Mouse (Mus musculus) hindbrain, embryonic 12.5 days (tissue): ENCODE measurements around the gene Ptpn13. TPM values are rescaled to one million over a fixed set of nuclear protein-coding genes. Genes with fewer than 3 reads are reported as not detected.

Experiments
- ATAC-seq: fragments of 200-750 bp; cut with Nextera tagmentation; 2 replicates; pipeline ENCODE4 v1.8.0; 2017; ENCODE audit warnings: moderate TSS enrichment; ENCODE audit not compliant: low FRiP score
- H3K27ac ChIP-seq: fragments of 300-500 bp; sonication (generic); 2 replicates; pipeline ENCODE4 v1.5.1; 2016; ENCODE audit warnings: mild to moderate bottlenecking
- H3K27me3 ChIP-seq: fragments of 300-500 bp; sonication (generic); 2 replicates; pipeline ENCODE4 v1.6.1; 2016; ENCODE audit warnings: mild to moderate bottlenecking
- H3K36me3 ChIP-seq: fragments of 300-500 bp; sonication (generic); 2 replicates; pipeline ENCODE4 v1.6.1; 2016; ENCODE audit warnings: mild to moderate bottlenecking
- H3K4me1 ChIP-seq: fragments of 300-500 bp; sonication (generic); 2 replicates; pipeline ENCODE4 v1.6.1; 2016
- H3K4me2 ChIP-seq: fragments of 300-500 bp; sonication (generic); replicated peaks from 2 replicates; pipeline ENCODE4 v1.6.1; 2016; ENCODE audit warnings: mild to moderate bottlenecking
- H3K4me3 ChIP-seq: fragments of 300-500 bp; sonication (generic); 2 replicates; pipeline ENCODE4 v1.5.1; 2016; ENCODE audit warnings: mild to moderate bottlenecking
- H3K9ac ChIP-seq: fragments of 300-500 bp; sonication (generic); 2 replicates; pipeline ENCODE4 v1.6.1; 2016; ENCODE audit warnings: mild to moderate bottlenecking, moderate library complexity
- H3K9me3 ChIP-seq: fragments of 300-500 bp; sonication (generic); replicated peaks from 2 replicates; pipeline ENCODE4 v1.6.1; 2016; ENCODE audit warnings: mild to moderate bottlenecking
- WGBS: fragments of 180-500 bp; shearing (Covaris S2); methylation state at CpG from one replicate; pipeline ENCODE4 v1.1.7; 2016; 5-methylcytosine and 5-hydroxymethylcytosine counted together
- polyA plus RNA-seq: library from polyadenylated mRNA; unstranded; fragments of >200 nt; fragmentation: Nextera tagmentation; extraction: Ambion mirVana; gene quantifications from 2 replicates; pipeline ENCODE4 v1.2.1, GENCODE M21; 2016

The Ptpn13 gene
- polyA plus RNA-seq, 1 experiment from 2014 or later = 19.3 TPM

GRCm38 (mm10) chr5:103593575-103593974, 168.6 kb downstream of the Ptpn13 start:
- ATAC-seq = no peak
- no peak overlapping the region for H3K4me2 ChIP-seq
- H3K36me3 ChIP-seq = peaks cover 6% of the 10 kb centered on the region; the same call in 1 of the 2 replicates
- WGBS = 89% methylated on average over 9 of the region's 9 CpGs
- peaks cover 16% of the 10 kb centered on the region for H3K4me1 ChIP-seq
- H3K27me3 ChIP-seq = no peaks in the 10 kb centered on the region
- no peak overlapping the region for H3K27ac ChIP-seq
- no peaks in the 10 kb centered on the region for H3K9me3 ChIP-seq
- no peak overlapping the region for H3K9ac ChIP-seq
- H3K4me3 ChIP-seq = no peak overlapping the region

- H3K4me3 ChIP-seq = no peak overlapping the region
- H3K27me3 ChIP-seq = no peaks in the 10 kb centered on the region
- peak overlapping the region; percentile 52 for H3K27ac ChIP-seq
- peaks cover 16% of the 10 kb centered on the region for H3K4me1 ChIP-seq
- H3K9me3 ChIP-seq = no peaks in the 10 kb centered on the region
- ATAC-seq = 0 out of 2 replicates have a peak, but pooled peaks have one; percentile 3
- WGBS = 78% methylated on average over 13 of the region's 13 CpGs
- H3K36me3 ChIP-seq = peaks cover 6% of the 10 kb centered on the region; the same call in 1 of the 2 replicates
- no peak overlapping the region for H3K4me2 ChIP-seq
- H3K9ac ChIP-seq = no peak overlapping the region
Observed at GRCm38 (mm10) chr5:103595394-103596226, 170.6 kb downstream of the Ptpn13 start.

- no peak overlapping the region for H3K9ac ChIP-seq
- no peak overlapping the region for H3K4me2 ChIP-seq
- peak; percentile 82 for ATAC-seq
- H3K9me3 ChIP-seq = no peaks in the 10 kb centered on the region
- 54% methylated on average over 14 of the region's 14 CpGs for WGBS
- H3K4me1 ChIP-seq = peaks cover 16% of the 10 kb centered on the region
- no peak overlapping the region for H3K4me3 ChIP-seq
- H3K36me3 ChIP-seq = no peaks in the 10 kb centered on the region; the same call in 1 of the 2 replicates
- no peaks in the 10 kb centered on the region for H3K27me3 ChIP-seq
- H3K27ac ChIP-seq = peak overlapping the region; percentile 52
Observed at GRCm38 (mm10) chr5:103596467-103597146, 171.6 kb downstream of the Ptpn13 start.

DNA sequence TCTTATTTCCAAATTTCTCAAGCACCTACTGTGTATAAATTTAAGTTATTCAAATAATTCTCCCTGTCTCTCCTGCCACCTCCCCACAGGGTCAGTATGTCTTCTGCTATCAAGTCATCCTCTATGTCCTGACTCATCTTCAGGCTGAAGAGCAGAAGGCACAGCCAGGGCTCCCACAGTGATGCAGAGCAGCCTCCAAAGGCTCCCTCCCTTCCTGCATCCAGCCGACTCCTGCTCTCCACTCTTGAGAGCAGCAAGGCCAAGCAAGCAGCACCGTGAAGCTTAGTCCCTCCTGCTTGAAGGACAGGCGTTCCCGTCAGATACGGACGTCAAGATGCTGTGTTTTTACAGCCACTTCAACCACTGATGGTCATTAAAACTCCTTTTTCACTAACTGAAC, 172.6 kb downstream of the Ptpn13 start:
- Histone ChIP-seq H3K4me1 (peaks cover 16% of the 10 kb centered on the region), H3K27ac (no peak overlapping the region), H3K36me3 (no peaks in the 10 kb centered on the region), H3K9ac (no peak overlapping the region), H3K4me3 (no peak overlapping the region), H3K9me3 (no peaks in the 10 kb centered on the region), H3K27me3 (no peaks in the 10 kb centered on the region), H3K4me2 (no peak overlapping the region)
- 73% methylated on average over 6 of the region's 6 CpGs for WGBS
- ATAC-seq = no peak

DNA sequence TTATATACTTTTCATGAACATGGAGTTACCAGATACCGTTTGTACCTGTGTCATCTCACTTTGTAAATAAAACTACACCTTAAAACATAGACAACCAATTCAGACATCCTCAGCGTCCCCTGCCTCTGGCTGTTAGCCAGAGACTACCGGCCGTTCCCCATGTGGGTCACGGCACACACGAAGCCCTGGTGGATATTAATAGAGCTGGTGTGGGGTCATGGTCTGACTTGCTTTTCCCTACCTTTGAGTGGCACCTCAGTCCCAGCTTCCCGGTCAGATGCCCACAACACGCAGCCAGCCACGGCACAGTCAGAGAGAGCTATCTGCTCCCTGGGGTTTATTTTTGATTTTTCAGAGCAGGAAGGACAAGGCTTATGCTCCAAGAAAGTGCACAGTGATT, 173.3 kb downstream of the Ptpn13 start:
- Histone ChIP-seq H3K4me3 (no peak overlapping the region), H3K27me3 (no peaks in the 10 kb centered on the region), H3K4me2 (no peak overlapping the region), H3K9ac (no peak overlapping the region), H3K27ac (no peak overlapping the region), H3K36me3 (no peaks in the 10 kb centered on the region), H3K9me3 (no peaks in the 10 kb centered on the region), H3K4me1 (peaks cover 16% of the 10 kb centered on the region)
- WGBS = 89% methylated on average over 9 of the region's 9 CpGs
- no peak for ATAC-seq

DNA sequence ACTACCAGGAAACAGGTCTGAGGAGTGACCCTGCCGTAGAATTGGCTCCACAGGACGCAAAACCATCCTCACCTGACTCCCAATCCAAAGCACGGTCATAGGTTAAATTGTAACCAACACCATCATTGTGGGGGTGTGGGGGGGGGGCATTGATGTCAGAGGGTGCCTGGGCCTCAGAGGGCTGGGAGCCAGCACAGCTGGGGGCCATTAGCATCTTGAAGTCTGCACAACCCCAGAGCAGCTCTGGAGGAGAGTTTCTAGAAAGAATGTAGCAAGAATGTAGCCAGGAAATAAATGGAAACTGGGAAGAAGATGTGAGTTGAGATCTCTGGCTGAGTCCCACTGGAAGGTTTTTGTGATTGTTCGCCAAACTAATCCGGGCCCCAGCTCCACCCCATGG, 173.9 kb downstream of the Ptpn13 start:
- H3K4me1 ChIP-seq = peaks cover 16% of the 10 kb centered on the region
- WGBS = 79% methylated on average over 5 of the region's 5 CpGs
- no peak overlapping the region for H3K9ac ChIP-seq
- no peak for ATAC-seq
- no peaks in the 10 kb centered on the region for H3K36me3 ChIP-seq
- H3K27ac ChIP-seq = no peak overlapping the region
- H3K9me3 ChIP-seq = no peaks in the 10 kb centered on the region
- H3K4me2 ChIP-seq = no peak overlapping the region
- H3K4me3 ChIP-seq = no peak overlapping the region
- no peaks in the 10 kb centered on the region for H3K27me3 ChIP-seq

DNA sequence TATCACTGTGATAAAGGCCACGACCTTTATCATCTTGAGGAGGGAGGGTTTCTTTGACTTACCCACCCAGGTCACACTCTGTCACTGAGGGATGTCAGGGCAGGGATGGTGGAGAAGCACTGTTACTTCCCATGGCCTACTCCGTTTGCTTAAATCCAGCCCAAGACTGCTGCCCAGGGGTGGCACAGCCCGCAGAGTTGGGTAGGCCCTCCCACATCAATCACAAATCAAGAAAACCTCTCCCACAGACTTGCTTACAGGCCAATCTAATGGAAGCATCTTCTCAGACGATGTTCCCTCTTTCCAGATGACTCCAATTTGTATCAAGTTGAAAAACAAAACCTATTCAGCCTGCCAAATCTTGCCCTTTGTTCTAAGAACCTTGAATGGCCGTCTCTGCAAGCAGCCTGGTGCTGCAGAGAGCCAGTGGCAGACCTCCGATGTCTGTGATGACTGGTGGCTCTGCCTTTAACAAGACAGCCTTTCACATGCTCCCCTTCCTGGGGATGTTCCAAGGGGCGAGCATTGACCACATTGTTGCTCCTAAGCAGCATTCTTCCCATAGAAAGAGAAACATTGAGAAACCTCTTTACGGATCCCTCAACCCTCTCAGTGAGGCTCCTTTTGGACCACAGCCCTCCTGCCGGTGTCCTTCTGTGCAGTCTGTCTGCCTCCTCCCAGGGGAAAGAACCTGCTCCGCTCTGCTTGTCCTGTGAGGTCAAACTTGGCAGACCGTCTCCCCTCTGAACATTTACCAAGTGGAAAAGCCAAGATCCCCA, 178.3 kb downstream of the Ptpn13 start:
- Histone ChIP-seq H3K9me3 (no peaks in the 10 kb centered on the region), H3K27ac (no peak overlapping the region), H3K4me2 (no peak overlapping the region), H3K9ac (no peak overlapping the region), H3K4me1 (no peaks in the 10 kb centered on the region; the same call in 1 of the 2 replicates), H3K4me3 (no peak overlapping the region), H3K27me3 (no peaks in the 10 kb centered on the region), H3K36me3 (no peaks in the 10 kb centered on the region)
- ATAC-seq = no peak; the same call in 1 of the 2 replicates
- 30% methylated on average over 11 of the region's 11 CpGs for WGBS

GRCm38 (mm10) chr5:103605707-103606106, 180.7 kb downstream of the Ptpn13 start:
- ATAC-seq = no peak
- Histone ChIP-seq H3K4me2 (no peak overlapping the region), H3K9ac (no peak overlapping the region), H3K27ac (no peak overlapping the region), H3K4me3 (no peak overlapping the region), H3K27me3 (no peaks in the 10 kb centered on the region), H3K36me3 (no peaks in the 10 kb centered on the region), H3K9me3 (no peaks in the 10 kb centered on the region), H3K4me1 (no peaks in the 10 kb centered on the region; the same call in 1 of the 2 replicates)
- 80% methylated on average over 7 of the region's 7 CpGs for WGBS

DNA sequence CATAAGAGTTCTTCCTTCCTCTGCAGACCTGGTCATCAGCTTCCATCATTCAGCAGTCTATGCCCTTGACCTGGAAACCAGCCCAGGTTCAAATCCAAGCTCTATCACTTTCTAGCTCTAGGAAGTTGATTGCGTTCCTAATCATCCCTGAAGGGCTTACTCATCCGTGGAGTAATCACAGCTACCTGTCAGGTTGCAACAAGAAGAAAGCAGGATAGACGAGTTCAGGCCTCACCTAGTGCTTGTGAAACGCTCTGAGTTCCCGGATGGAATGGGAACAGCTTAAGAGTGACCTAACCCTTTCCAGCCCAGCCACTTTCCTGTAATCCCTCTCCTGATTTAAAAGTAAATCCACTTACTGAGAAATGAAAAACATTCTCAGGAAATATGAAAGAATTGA, 185.2 kb downstream of the Ptpn13 start:
- H3K9me3 ChIP-seq = no peaks in the 10 kb centered on the region
- WGBS = 76% methylated on average over 5 of the region's 5 CpGs
- ATAC-seq = no peak

GRCm38 (mm10) chr5:103610856-103611472, 186.0 kb downstream of the Ptpn13 start:
- H3K9ac ChIP-seq = no peak overlapping the region
- no peaks in the 10 kb centered on the region for H3K4me1 ChIP-seq
- ATAC-seq = no peak
- no peak overlapping the region for H3K27ac ChIP-seq
- H3K4me2 ChIP-seq = no peak overlapping the region
- no peak overlapping the region for H3K4me3 ChIP-seq
- H3K36me3 ChIP-seq = no peaks in the 10 kb centered on the region
- no peaks in the 10 kb centered on the region for H3K9me3 ChIP-seq
- 90% methylated on average over 10 of the region's 10 CpGs for WGBS
- H3K27me3 ChIP-seq = no peaks in the 10 kb centered on the region

More for the DNA sequence above, 185.2 kb downstream of the Ptpn13 start:
- H3K27ac ChIP-seq = no peak overlapping the region
- H3K4me3 ChIP-seq = no peak overlapping the region
- no peak overlapping the region for H3K4me2 ChIP-seq
- no peaks in the 10 kb centered on the region for H3K36me3 ChIP-seq
- H3K9ac ChIP-seq = no peak overlapping the region
- H3K27me3 ChIP-seq = no peaks in the 10 kb centered on the region
- H3K4me1 ChIP-seq = no peaks in the 10 kb centered on the region

GRCm38 (mm10) chr5:103612316-103612715, 187.3 kb downstream of the Ptpn13 start:
- no peaks in the 10 kb centered on the region for H3K27me3 ChIP-seq
- no peak for ATAC-seq
- H3K9me3 ChIP-seq = no peaks in the 10 kb centered on the region
- H3K9ac ChIP-seq = no peak overlapping the region
- H3K4me1 ChIP-seq = no peaks in the 10 kb centered on the region
- H3K4me2 ChIP-seq = no peak overlapping the region
- no peak overlapping the region for H3K27ac ChIP-seq
- 83% methylated on average over 7 of the region's 7 CpGs for WGBS
- H3K4me3 ChIP-seq = no peak overlapping the region
- no peaks in the 10 kb centered on the region for H3K36me3 ChIP-seq

DNA sequence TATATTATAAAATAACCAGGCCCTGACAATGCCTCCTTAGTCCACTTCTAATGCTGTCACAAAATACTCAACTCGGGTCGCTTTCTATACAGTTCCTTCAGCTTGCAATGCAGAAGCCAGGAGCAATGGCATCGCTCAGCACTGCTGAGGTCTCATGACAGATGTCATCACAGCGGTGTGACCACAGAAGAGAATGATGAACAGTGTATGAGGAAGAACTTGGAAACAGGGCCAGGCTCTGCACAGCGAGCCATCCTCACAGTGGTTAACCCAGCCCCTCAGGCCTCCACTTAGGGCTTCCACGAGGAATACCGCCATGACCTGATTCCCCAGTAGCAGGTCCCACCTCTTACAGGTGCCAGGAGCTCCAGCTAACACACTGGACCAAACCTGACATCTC, 189.4 kb downstream of the Ptpn13 start:
- Histone ChIP-seq H3K9me3 (no peaks in the 10 kb centered on the region), H3K4me3 (no peak overlapping the region), H3K27me3 (no peaks in the 10 kb centered on the region), H3K27ac (no peak overlapping the region), H3K36me3 (no peaks in the 10 kb centered on the region), H3K4me1 (no peaks in the 10 kb centered on the region), H3K9ac (no peak overlapping the region), H3K4me2 (no peak overlapping the region)
- WGBS = 89% methylated on average over 7 of the region's 7 CpGs
- ATAC-seq = no peak
